Mouse (Mus musculus) heart, postnatal 0 days (tissue): ENCODE data around the gene Slc2a10.
"Not testable (repeated sequence)": the region's sequence is repeated elsewhere in the genome, so short reads cannot be mapped to it uniquely, and the experiment has no call there.

Source experiments
- CTCF ChIP-seq: IDR thresholded peaks from 2 replicates; pipeline ENCODE4 v1.5.1; 2016; ENCODE audit warnings: antibody characterized with exemption, control low read depth, low read depth
- EP300 ChIP-seq: IDR thresholded peaks from 2 replicates; pipeline ENCODE4 v1.6.1; 2016; ENCODE audit warnings: antibody characterized with exemption, low read depth

- TF ChIP-seq CTCF, EP300: not testable (repeated sequence)
Observed at GRCm38 (mm10) chr2:165511530-165511929, 7.9 kb downstream of the Slc2a10 start.
